Mouse (Mus musculus) lung, postnatal 36 days (tissue): ENCODE results near the gene Fgfr2.

Source experiments
- DNase-seq: peaks from one replicate; pipeline ENCODE4 v3.0.0; 2022; ENCODE audit warnings: mixed read lengths

Gene Fgfr2

GRCm38 (mm10) chr7:132738844-132739243 is 384.3 kb downstream of the Fgfr2 start:
- DNase-seq, result no peak

- peak; percentile 83 for DNase-seq
Observed at GRCm38 (mm10) chr7:132736099-132736862, 386.9 kb downstream of the Fgfr2 start.

DNA sequence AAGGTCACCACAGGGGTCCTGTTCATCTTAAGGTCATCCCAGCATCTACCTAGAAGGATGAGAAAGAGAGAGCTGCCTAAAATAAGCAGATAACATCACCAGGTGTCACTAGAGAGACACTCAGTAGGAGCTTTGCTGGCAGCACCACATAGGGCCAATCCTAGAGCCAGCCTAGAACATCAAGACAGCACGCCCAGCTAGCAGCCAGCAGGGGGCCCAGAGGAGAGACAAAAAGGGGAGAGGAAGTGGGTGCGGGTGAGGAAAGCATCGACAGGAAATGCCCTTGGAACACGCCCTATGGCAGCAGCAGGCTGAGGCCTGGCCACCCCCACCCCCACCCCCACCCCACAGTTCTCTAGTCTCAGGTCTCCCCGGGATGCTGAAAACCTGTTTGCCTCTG is 388.0 kb downstream of the Fgfr2 start:
- DNase-seq, result peak; percentile 91

- DNase-seq, result no peak
Observed at GRCm38 (mm10) chr7:132734222-132734621, 388.9 kb downstream of the Fgfr2 start.

- no peak for DNase-seq
Observed at GRCm38 (mm10) chr7:132733521-132733920, 389.6 kb downstream of the Fgfr2 start.

- no peak for DNase-seq
Observed at GRCm38 (mm10) chr7:132732136-132732789, 390.9 kb downstream of the Fgfr2 start.

DNA sequence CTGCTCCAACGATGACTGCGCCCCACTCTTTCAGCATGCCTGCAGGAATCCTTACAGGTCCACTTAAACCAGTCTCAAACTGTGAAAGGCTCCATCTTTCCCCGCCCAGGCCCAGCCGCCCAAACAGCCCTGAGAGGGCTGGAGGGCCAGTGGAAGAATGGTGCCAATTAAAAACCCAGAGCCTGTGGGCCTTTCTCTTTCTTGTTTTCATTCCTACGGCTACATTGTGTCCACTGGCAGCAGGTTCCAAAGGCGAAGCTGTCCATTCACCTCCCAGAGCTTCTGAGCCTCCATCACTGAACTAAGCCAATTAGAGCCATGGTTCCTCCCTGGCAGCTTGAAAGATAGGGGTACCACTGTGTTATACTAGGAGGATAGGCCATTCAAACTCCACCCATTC is 391.6 kb downstream of the Fgfr2 start:
- no peak for DNase-seq

DNA sequence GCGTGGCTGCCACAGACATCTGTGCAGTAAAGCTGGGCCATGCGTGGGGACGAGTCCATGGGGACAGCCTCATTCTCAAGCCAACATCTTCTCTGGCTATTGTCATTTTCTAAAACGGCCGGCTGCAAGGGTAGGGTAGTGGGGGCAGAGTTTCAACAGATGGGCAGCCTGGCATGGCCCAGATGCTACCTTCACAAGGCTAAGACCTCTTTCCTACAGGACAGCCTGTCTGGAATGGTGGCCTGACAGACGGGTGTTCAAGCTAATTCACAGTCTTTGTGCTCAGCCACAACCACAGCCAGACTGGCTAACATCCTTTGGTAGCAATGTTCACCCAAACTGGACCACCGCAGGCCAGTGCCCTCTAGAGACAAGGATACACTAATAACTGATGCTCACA is 392.6 kb downstream of the Fgfr2 start:
- DNase-seq, result no peak

- peak; percentile 75 for DNase-seq
Observed at GRCm38 (mm10) chr7:132729093-132729831, 393.9 kb downstream of the Fgfr2 start.

DNA sequence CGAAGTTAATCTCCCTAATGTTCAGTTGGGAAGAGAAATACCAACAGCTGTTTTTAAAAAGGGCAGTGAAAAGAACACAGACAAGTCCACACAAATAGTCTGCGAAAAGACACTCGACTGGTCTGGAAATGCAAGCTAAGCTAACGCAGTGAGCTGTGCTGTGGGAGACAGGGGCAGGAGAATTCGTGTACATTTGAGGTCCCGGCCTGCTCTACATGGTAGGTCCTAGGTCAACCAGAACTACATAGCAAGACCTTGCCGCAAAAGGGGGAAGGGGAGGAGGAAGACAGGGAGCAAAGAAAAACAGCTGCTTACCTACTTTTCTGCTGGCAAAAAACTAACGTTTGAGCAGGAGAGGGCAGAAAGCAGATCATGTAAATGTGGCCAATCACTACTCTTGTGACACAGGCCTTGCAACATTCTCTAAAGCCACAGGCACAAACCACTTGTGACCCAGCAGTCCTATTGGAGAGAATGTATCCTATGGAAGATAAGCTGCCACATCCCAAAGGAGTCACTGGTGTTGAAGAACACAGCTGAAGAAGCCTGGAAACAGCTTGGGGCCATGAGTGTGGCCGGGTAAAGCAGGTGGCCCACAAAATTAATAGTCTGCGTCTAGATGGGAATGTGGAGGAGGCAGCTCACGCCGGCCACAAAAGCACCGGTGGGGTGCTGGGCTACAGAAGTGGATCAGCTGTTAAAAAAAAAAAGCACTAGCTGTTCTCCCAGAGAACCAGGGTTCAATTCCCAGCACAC is 396.9 kb downstream of the Fgfr2 start:
- peak; percentile 78 for DNase-seq

GRCm38 (mm10) chr7:132724501-132725062 is 398.6 kb downstream of the Fgfr2 start:
- DNase-seq, result peak; percentile 91

DNA sequence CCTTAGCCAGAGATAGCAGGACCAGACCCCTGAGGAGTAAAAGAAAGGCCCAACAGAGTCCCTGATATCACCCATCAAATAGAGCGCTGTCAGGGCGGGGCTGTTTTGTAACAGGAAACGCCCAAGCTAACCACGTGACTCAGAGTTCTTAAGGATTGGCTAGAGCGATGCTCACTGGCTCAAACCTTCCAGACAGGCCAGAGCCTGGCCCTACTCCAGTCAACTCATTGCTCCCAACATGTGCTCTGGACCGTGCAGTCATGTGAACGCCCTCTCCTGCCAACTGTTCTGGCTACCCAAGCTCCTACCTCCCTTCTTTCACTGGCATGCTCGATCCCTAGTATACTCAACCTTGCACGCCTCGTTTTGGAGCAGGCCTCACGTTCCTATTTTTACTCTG is 399.2 kb downstream of the Fgfr2 start:
- peak; percentile 93 for DNase-seq

- peak; percentile 72 for DNase-seq
Observed at GRCm38 (mm10) chr7:132722401-132723370, 400.5 kb downstream of the Fgfr2 start.

DNA sequence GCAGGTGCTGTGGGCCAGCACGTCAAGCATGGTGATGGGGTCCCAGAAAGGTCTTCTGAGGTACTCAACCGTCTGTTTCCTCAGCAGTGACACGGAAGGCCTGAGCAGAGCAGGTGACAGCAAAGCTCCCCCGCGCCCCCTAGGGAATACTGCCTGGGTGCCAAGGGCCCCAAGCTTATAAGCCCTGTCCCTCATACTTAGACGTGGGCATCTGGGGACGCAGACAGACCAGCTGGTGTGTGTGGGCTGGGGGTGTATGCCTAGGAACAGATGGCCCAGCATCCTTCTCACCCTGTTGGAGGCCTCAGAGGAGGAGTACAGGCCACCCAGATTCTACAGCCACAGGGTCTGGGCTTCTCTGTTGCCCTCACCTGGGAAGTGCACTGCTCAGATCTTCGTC is 402.6 kb downstream of the Fgfr2 start:
- DNase-seq, result peak; percentile 53

DNA sequence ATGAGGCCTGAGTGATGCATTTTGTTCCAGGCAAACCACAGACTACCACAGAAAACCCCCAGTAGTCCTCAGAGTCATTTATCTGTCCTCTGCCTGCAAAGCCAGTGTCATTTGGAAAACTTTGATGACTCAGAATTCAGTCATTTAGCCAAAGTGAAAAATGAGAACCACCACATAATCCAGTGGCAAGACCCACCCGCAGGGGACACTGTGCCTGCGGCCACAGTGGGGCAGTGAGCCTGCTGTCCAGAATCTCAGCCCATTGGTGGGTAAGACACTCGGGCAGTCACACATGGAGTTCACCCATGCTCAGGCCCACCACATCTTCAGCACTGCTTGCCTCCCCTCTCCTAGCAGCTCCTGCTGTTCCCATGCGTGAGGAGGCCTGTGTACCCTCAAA is 403.6 kb downstream of the Fgfr2 start:
- DNase-seq, result no peak

GRCm38 (mm10) chr7:132715259-132715658 is 407.9 kb downstream of the Fgfr2 start:
- no peak for DNase-seq

- DNase-seq, result peak; percentile 80
Observed at GRCm38 (mm10) chr7:132714236-132714923, 408.8 kb downstream of the Fgfr2 start.

- DNase-seq, result peak; percentile 84
Observed at GRCm38 (mm10) chr7:132713483-132714126, 409.5 kb downstream of the Fgfr2 start.

- no peak for DNase-seq
Observed at GRCm38 (mm10) chr7:132712956-132713355, 410.2 kb downstream of the Fgfr2 start.

DNA sequence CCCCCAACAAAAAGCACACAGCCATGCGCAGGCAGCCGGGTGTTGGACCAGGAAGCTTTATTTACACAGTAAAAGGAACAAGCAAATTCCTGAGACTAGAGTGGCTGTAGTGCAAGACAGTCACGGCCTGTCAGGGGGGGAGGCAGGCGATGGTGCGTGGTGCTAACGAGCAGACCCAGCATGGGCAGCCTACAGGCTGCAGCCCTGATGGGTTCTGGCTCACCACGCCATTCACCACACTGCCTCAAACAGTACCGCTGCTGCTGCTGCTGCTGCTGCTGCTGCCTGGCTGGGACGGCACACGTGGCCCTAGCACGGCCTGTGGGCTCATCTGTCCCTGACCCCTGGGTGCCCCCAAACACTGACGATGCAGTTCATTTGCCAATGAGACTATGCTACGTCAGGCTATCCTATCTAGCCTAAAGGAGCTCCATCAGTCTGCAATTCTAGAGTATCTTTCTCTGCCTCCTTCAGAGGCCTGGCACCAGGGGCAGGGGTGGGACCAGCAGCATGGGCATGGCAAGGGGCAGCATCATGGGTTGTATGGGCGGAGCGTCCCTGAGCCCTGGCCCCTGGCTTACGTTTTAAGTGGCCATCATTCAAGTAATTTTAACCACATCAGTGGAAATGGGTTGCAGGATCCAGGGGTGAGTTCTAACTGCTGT is 411.0 kb downstream of the Fgfr2 start:
- DNase-seq, result peak; percentile 79
